Mouse (Mus musculus) hindbrain, embryonic 16.5 days (tissue): ENCODE data around the gene Fstl4. TPM values are rescaled to one million over a fixed set of nuclear protein-coding genes. Genes with fewer than 3 reads are reported as not detected.
"Not testable (repeated sequence)": the region's sequence is repeated elsewhere in the genome, so short reads cannot be mapped to it uniquely, and the experiment has no call there.

Experiments used
- ATAC-seq: fragments of 200-750 bp; cut with Nextera tagmentation; 2 replicates; pipeline ENCODE4 v1.8.0; 2017; ENCODE audit warnings: moderate TSS enrichment, moderate library complexity
- H3K27ac ChIP-seq: fragments of 300-500 bp; sonication (generic); 2 replicates; pipeline ENCODE4 v1.5.1; 2014; ENCODE audit warnings: low read depth, mild to moderate bottlenecking, control low read depth, low read length, moderate library complexity
- H3K27me3 ChIP-seq: fragments of 300-500 bp; sonication (generic); replicated peaks from 2 replicates; pipeline ENCODE4 v1.6.1; 2014; ENCODE audit warnings: low read length; ENCODE audit not compliant: control insufficient read depth, insufficient read depth
- H3K36me3 ChIP-seq: fragments of 300-500 bp; sonication (generic); 2 replicates; pipeline ENCODE4 v1.6.1; 2014; ENCODE audit warnings: mild to moderate bottlenecking, low read length, moderate library complexity, mixed read lengths; ENCODE audit not compliant: control insufficient read depth, insufficient read depth
- H3K4me1 ChIP-seq: fragments of 300-500 bp; sonication (generic); 2 replicates; pipeline ENCODE4 v1.6.1; 2014; ENCODE audit warnings: low read depth, low read length; ENCODE audit not compliant: control insufficient read depth, insufficient read depth
- H3K4me2 ChIP-seq: fragments of 300-500 bp; sonication (generic); 2 replicates; pipeline ENCODE4 v1.6.1; 2014; ENCODE audit warnings: mild to moderate bottlenecking, low read length, control low read depth, moderate library complexity
- H3K4me3 ChIP-seq: fragments of 300-500 bp; sonication (generic); 2 replicates; pipeline ENCODE4 v1.5.1; 2014; ENCODE audit warnings: mild to moderate bottlenecking, low read length, control low read depth, moderate library complexity
- H3K9ac ChIP-seq: fragments of 300-500 bp; sonication (generic); 2 replicates; pipeline ENCODE4 v1.6.1; 2014; ENCODE audit warnings: low read depth, mild to moderate bottlenecking, control low read depth, low read length, moderate library complexity
- H3K9me3 ChIP-seq: fragments of 300-500 bp; sonication (generic); 2 replicates; pipeline ENCODE4 v1.6.1; 2014; ENCODE audit warnings: mild to moderate bottlenecking, low read length, moderate library complexity; ENCODE audit not compliant: control insufficient read depth
- WGBS: fragments of 180-500 bp; shearing (Covaris S2); extraction: QIAGEN DNeasy Blood & Tissue Kit; methylation state at CpG from one replicate; pipeline ENCODE4 v1.1.7; 2014; 5-methylcytosine and 5-hydroxymethylcytosine counted together
- polyA plus RNA-seq: library from polyadenylated mRNA; unstranded; fragments of >200 nt; fragmentation: Nextera tagmentation; extraction: Ambion mirVana; gene quantifications from 2 replicates; pipeline ENCODE4 v1.2.1, GENCODE M21; 2015

Fstl4 gene
- polyA plus RNA-seq, 1 experiment from 2014 or later: 14.2 TPM

DNA sequence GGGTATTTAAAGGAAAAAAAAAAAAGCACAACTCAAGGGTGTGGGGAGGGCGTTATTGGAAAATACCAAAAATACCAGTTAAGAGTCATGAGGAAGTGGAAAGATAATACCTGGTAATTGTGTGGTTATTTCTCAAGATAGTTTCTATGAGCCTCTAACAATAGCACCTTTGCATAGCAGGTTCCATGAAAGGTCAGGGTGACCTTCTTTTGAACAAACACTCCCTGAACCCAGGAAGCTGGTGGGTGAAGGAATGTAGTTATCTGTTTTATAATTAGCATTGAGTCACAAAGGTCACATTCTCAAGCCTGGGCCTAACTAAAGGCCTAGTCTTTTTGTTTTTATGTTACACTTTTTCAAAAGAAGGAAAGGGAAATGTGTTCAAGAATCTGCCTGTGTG is 432.1 kb downstream of the Fstl4 start:
- not testable (repeated sequence) for H3K9me3 ChIP-seq, H3K4me3 ChIP-seq, H3K27me3 ChIP-seq, H3K27ac ChIP-seq, H3K9ac ChIP-seq, H3K4me2 ChIP-seq, H3K4me1 ChIP-seq, ATAC-seq, H3K36me3 ChIP-seq
- WGBS: 100% methylated on average over 1 of the region's 1 CpGs

- WGBS: 93% methylated on average over 2 of the region's 2 CpGs
- Histone ChIP-seq H3K4me3 (no peak overlapping the region), H3K4me2 (no peak overlapping the region), H3K27ac (no peak overlapping the region), H3K4me1 (no peaks in the 10 kb centered on the region), H3K36me3 (no peaks in the 10 kb centered on the region), H3K9me3 (no peaks in the 10 kb centered on the region; the same call in 1 of the 2 replicates), H3K9ac (no peak overlapping the region), H3K27me3 (no peaks in the 10 kb centered on the region)
- no peak for ATAC-seq
Observed at GRCm38 (mm10) chr11:53197111-53197510, 432.7 kb downstream of the Fstl4 start.

- Histone ChIP-seq H3K9me3 (peaks cover 10% of the 10 kb centered on the region), H3K4me1 (no peaks in the 10 kb centered on the region), H3K27me3 (no peaks in the 10 kb centered on the region), H3K27ac (no peak overlapping the region), H3K4me3 (no peak overlapping the region), H3K36me3 (no peaks in the 10 kb centered on the region), H3K4me2 (no peak overlapping the region), H3K9ac (no peak overlapping the region)
- ATAC-seq: no peak
- WGBS: 79% methylated on average over 2 of the region's 2 CpGs
Observed at GRCm38 (mm10) chr11:53202459-53203250, 438.2 kb downstream of the Fstl4 start.

GRCm38 (mm10) chr11:53210876-53211275 is 446.4 kb downstream of the Fstl4 start:
- 66% methylated on average over 9 of the region's 9 CpGs for WGBS
- no peaks in the 10 kb centered on the region for H3K36me3 ChIP-seq
- H3K4me3 ChIP-seq: no peak overlapping the region
- H3K9ac ChIP-seq: no peak overlapping the region
- no peak overlapping the region for H3K4me2 ChIP-seq
- H3K27me3 ChIP-seq: no peaks in the 10 kb centered on the region
- H3K9me3 ChIP-seq: no peaks in the 10 kb centered on the region
- H3K4me1 ChIP-seq: no peaks in the 10 kb centered on the region
- ATAC-seq: no peak
- no peak overlapping the region for H3K27ac ChIP-seq

DNA sequence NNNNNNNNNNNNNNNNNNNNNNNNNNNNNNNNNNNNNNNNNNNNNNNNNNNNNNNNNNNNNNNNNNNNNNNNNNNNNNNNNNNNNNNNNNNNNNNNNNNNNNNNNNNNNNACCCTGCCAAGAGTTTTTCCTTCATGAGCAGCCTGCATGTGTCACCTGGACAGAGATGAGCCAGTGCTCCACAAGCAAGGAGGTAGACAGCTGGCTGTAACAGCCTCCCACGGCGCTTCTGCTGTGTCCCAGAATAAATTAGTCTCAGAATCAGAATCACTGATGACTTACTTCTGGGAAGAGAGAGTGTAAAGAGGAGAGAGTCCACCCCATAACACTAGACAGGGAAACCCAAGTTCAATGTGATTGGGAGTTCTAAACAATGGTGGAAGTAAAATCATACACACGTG is 464.6 kb downstream of the Fstl4 start:
- no peak for ATAC-seq
- 71% methylated on average over 3 of the region's 3 CpGs for WGBS
- H3K9ac ChIP-seq: no peak overlapping the region

DNA sequence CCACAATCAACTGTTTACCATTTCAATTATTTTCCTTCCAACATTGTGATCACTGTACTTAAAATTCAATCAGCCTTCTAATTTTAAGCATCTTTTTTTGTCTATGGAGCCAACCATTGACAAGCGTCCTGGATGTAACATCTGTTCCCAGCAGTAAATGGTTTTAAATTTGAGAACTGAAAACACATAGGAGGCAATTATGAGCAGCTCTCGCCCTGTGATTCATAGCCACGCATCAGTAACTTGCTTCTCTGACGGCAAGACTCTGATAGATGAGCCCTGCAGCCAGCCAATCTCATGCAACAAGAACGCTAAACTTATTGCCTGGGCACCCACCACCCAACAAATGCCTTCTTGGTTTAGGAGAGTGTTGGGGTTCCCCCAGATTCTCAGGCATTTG is 467.4 kb downstream of the Fstl4 start:
- Histone ChIP-seq H3K27ac (no peak overlapping the region), H3K9me3 (no peaks in the 10 kb centered on the region), H3K36me3 (no peaks in the 10 kb centered on the region), H3K27me3 (no peaks in the 10 kb centered on the region), H3K9ac (no peak overlapping the region), H3K4me3 (no peak overlapping the region), H3K4me2 (no peak overlapping the region), H3K4me1 (no peaks in the 10 kb centered on the region)
- ATAC-seq: no peak
- WGBS: 56% methylated on average over 5 of the region's 5 CpGs

More for the DNA sequence above, 464.6 kb downstream of the Fstl4 start:
- no peak overlapping the region for H3K4me2 ChIP-seq
- no peaks in the 10 kb centered on the region for H3K4me1 ChIP-seq
- H3K36me3 ChIP-seq: no peaks in the 10 kb centered on the region
- H3K27ac ChIP-seq: no peak overlapping the region
- H3K9me3 ChIP-seq: no peaks in the 10 kb centered on the region
- no peaks in the 10 kb centered on the region for H3K27me3 ChIP-seq
- no peak overlapping the region for H3K4me3 ChIP-seq

DNA sequence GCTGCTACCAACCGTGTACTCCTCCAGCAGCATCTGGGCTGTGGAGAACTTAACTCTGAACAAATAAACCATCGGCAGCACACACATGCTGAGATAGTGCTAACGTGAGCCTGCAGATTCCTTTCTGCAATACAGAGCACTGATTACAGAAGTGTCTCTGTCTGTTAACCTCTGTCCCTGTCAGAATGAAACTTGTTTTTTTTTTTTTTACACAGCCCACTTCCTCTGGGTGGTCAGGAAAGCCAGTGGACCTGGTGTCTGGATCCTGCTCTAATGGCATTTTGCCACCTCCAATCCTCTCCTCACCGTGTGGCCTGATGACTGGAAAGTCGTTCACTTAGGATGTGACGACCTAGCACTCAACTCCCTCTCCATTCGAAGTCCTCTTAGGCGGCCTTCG is 469.2 kb downstream of the Fstl4 start:
- H3K4me1 ChIP-seq: no peaks in the 10 kb centered on the region
- no peak overlapping the region for H3K4me3 ChIP-seq
- no peak overlapping the region for H3K4me2 ChIP-seq
- no peak overlapping the region for H3K27ac ChIP-seq
- no peaks in the 10 kb centered on the region for H3K36me3 ChIP-seq
- no peaks in the 10 kb centered on the region for H3K27me3 ChIP-seq
- ATAC-seq: no peak
- no peak overlapping the region for H3K9ac ChIP-seq
- no peaks in the 10 kb centered on the region for H3K9me3 ChIP-seq
- 72% methylated on average over 9 of the region's 9 CpGs for WGBS
